Mouse (Mus musculus): ENCODE data around the gene Trub1. TPM values are rescaled to one million over a fixed set of nuclear protein-coding genes. Genes with fewer than 3 reads are reported as not detected.

Gene Trub1
- polyA plus RNA-seq (2017; shearing (Covaris generic)) = 17.3 TPM

GRCm38 (mm10) chr19:57452492-57453217 lies at the start of gene Trub1:
Gene Trub1 (plus strand): TSS chr19:57452912.

Other genes starting within 250 kb of the Trub1 start
- gene Ablim1, start 138.0 kb upstream of the Trub1 start, polyA plus RNA-seq (2017; shearing (Covaris generic)) = 654 TPM
- gene Fam160b1, start 92.2 kb upstream of the Trub1 start, polyA plus RNA-seq (2017; shearing (Covaris generic)) = 4.6 TPM
- 0.24 TPM for gene Atrnl1, start 158.1 kb downstream of the Trub1 start, polyA plus RNA-seq (2017; shearing (Covaris generic))